Mouse (Mus musculus) spleen, postnatal 14 days (tissue): Measurements from ENCODE around the gene Ldlrad1.
A peak's percentile ranks its signal among the peaks of the same experiment; 100 is the strongest.

Experiments
- DNase-seq, 2 experiments: peaks; one replicate each; pipeline ENCODE4 v3.0.0; 2021 to 2022; ENCODE audit warnings: low spot score in 2 of 2

The Ldlrad1 gene

GRCm38 (mm10) chr4:107208880-107209279 is at the start of gene Ldlrad1:
Ldlrad1 (plus strand) TSS chr4:107209180.
- DNase-seq: no peak

GRCm38 (mm10) chr4:107160181-107160580 is 48.8 kb upstream of the Ldlrad1 start:
- DNase-seq: no peak

- DNase-seq: no peak
Measured at GRCm38 (mm10) chr4:107163341-107163740, 45.6 kb upstream of the Ldlrad1 start.

- peak; percentile 21 to 62 for DNase-seq
Measured at GRCm38 (mm10) chr4:107163756-107164587, 45.0 kb upstream of the Ldlrad1 start.

- DNase-seq: no peak
Measured at GRCm38 (mm10) chr4:107166700-107167099, 42.3 kb upstream of the Ldlrad1 start.

GRCm38 (mm10) chr4:107167798-107168197 is 41.2 kb upstream of the Ldlrad1 start:
- DNase-seq: no peak

- no peak for DNase-seq
Measured at GRCm38 (mm10) chr4:107177506-107177905, 31.5 kb upstream of the Ldlrad1 start.

- DNase-seq: peak; percentile 89 to 94
Measured at GRCm38 (mm10) chr4:107178182-107178829, 30.7 kb upstream of the Ldlrad1 start, which contains the start of gene Tmem59. Tmem59 (plus strand) TSS chr4:107178399.

- peak; percentile 39 to 55 for DNase-seq
Measured at GRCm38 (mm10) chr4:107178830-107179490, 30.0 kb upstream of the Ldlrad1 start, which contains the start of gene Tceanc2. Tceanc2 (minus strand) TSS chr4:107179116.

- DNase-seq: no peak
Measured at GRCm38 (mm10) chr4:107179561-107179960, 29.4 kb upstream of the Ldlrad1 start.

- DNase-seq: no peak
Measured at GRCm38 (mm10) chr4:107180746-107181145, 28.2 kb upstream of the Ldlrad1 start.

- DNase-seq: no peak
Measured at GRCm38 (mm10) chr4:107181866-107182265, 27.1 kb upstream of the Ldlrad1 start.

- DNase-seq: no peak
Measured at GRCm38 (mm10) chr4:107182796-107183195, 26.2 kb upstream of the Ldlrad1 start.

- no peak for DNase-seq
Measured at GRCm38 (mm10) chr4:107183203-107183602, 25.8 kb upstream of the Ldlrad1 start.

GRCm38 (mm10) chr4:107185703-107186102 is 23.3 kb upstream of the Ldlrad1 start:
- DNase-seq: no peak

- no peak for DNase-seq
Measured at GRCm38 (mm10) chr4:107193841-107194240, 15.1 kb upstream of the Ldlrad1 start.

- DNase-seq: no peak
Measured at GRCm38 (mm10) chr4:107196454-107196853, 12.5 kb upstream of the Ldlrad1 start.

- no peak for DNase-seq
Measured at GRCm38 (mm10) chr4:107198072-107198471, 10.9 kb upstream of the Ldlrad1 start.

- no peak for DNase-seq
Measured at GRCm38 (mm10) chr4:107201779-107202178, 7.2 kb upstream of the Ldlrad1 start.

- DNase-seq: no peak
Measured at GRCm38 (mm10) chr4:107203001-107203400, 6.0 kb upstream of the Ldlrad1 start.

GRCm38 (mm10) chr4:107207016-107207415 is 2.0 kb upstream of the Ldlrad1 start:
- DNase-seq: no peak

GRCm38 (mm10) chr4:107210483-107211097 is 1.6 kb downstream of the Ldlrad1 start:
- DNase-seq: no peak
